Mouse (Mus musculus): ENCODE data around the gene Ebpl.

The Ebpl gene

GRCm38 (mm10) chr14:61360131-61360980, at the start of gene Ebpl:
Gene Ebpl (minus strand): TSS chr14:61360439.
- peak; percentile 62 for DNase-seq (ENCODE audit: low read depth, low spot score)

- DNase-seq (ENCODE audit: low read depth, low spot score): no peak
Observed at GRCm38 (mm10) chr14:61410020-61410419, 49.8 kb upstream of the Ebpl start.

GRCm38 (mm10) chr14:61407055-61407454, 46.8 kb upstream of the Ebpl start:
- no peak for DNase-seq (ENCODE audit: low read depth, low spot score)

- no peak for DNase-seq (ENCODE audit: low read depth, low spot score)
Observed at GRCm38 (mm10) chr14:61405761-61406160, 45.5 kb upstream of the Ebpl start.

GRCm38 (mm10) chr14:61404941-61405340, 44.7 kb upstream of the Ebpl start:
- DNase-seq (ENCODE audit: low read depth, low spot score): no peak

- no peak for DNase-seq (ENCODE audit: low read depth, low spot score)
Observed at GRCm38 (mm10) chr14:61394745-61395144, 34.5 kb upstream of the Ebpl start.

- no peak for DNase-seq (ENCODE audit: low read depth, low spot score)
Observed at GRCm38 (mm10) chr14:61390586-61390985, 30.3 kb upstream of the Ebpl start.

GRCm38 (mm10) chr14:61367290-61367689, 7.1 kb upstream of the Ebpl start:
- DNase-seq (ENCODE audit: low read depth, low spot score): peak; percentile 28

- no peak for DNase-seq (ENCODE audit: low read depth, low spot score)
Observed at GRCm38 (mm10) chr14:61364656-61365055, 4.4 kb upstream of the Ebpl start.

GRCm38 (mm10) chr14:61363734-61364133, 3.5 kb upstream of the Ebpl start:
- no peak for DNase-seq (ENCODE audit: low read depth, low spot score)

- no peak for DNase-seq (ENCODE audit: low read depth, low spot score)
Observed at GRCm38 (mm10) chr14:61362268-61362667, 2.0 kb upstream of the Ebpl start.

- DNase-seq (ENCODE audit: low read depth, low spot score): no peak
Observed at GRCm38 (mm10) chr14:61360981-61361511, 807 bp upstream of the Ebpl start.

- no peak for DNase-seq (ENCODE audit: low read depth, low spot score)
Observed at GRCm38 (mm10) chr14:61354251-61355235, 5.7 kb downstream of the Ebpl start.

- no peak for DNase-seq (ENCODE audit: low read depth, low spot score)
Observed at GRCm38 (mm10) chr14:61350808-61351207, 9.4 kb downstream of the Ebpl start.

- no peak for DNase-seq (ENCODE audit: low read depth, low spot score)
Observed at GRCm38 (mm10) chr14:61349876-61350275, 10.4 kb downstream of the Ebpl start.

GRCm38 (mm10) chr14:61346827-61347698, 13.2 kb downstream of the Ebpl start:
- peak; percentile 52 for DNase-seq (ENCODE audit: low read depth, low spot score)

GRCm38 (mm10) chr14:61344590-61344989, 15.6 kb downstream of the Ebpl start:
- no peak for DNase-seq (ENCODE audit: low read depth, low spot score)

- DNase-seq (ENCODE audit: low read depth, low spot score): no peak
Observed at GRCm38 (mm10) chr14:61339381-61339780, 20.9 kb downstream of the Ebpl start.

- peak; percentile 74 for DNase-seq (ENCODE audit: low read depth, low spot score)
Observed at GRCm38 (mm10) chr14:61330996-61331561, 29.2 kb downstream of the Ebpl start.

GRCm38 (mm10) chr14:61330591-61330990, 29.6 kb downstream of the Ebpl start:
- DNase-seq (ENCODE audit: low read depth, low spot score): peak; percentile 64

All from brain, embryonic 18.5 days (tissue).